Mouse (Mus musculus) heart, embryonic 11.5 days (tissue): Measurements from ENCODE around the gene Snx14. TPM values are rescaled to one million over a fixed set of nuclear protein-coding genes. Genes with fewer than 3 reads are reported as not detected.

Experiments used
- ATAC-seq: fragments of 200-750 bp; cut with Nextera tagmentation; replicated peaks from 2 replicates; pipeline ENCODE4 v1.8.0; 2017; ENCODE audit warnings: moderate library complexity; ENCODE audit not compliant: insufficient number of reproducible peaks, low FRiP score, low TSS enrichment
- H3K27ac ChIP-seq: fragments of 300-500 bp; sonication (generic); 2 replicates; pipeline ENCODE4 v1.5.1; 2014; ENCODE audit warnings: mild to moderate bottlenecking, low read depth, low read length
- H3K27me3 ChIP-seq: fragments of 300-500 bp; sonication (generic); 2 replicates; pipeline ENCODE4 v1.6.1; 2014; ENCODE audit warnings: mild to moderate bottlenecking, low read length, mixed read lengths; ENCODE audit not compliant: control insufficient read depth, insufficient read depth
- H3K36me3 ChIP-seq: fragments of 300-500 bp; sonication (generic); 2 replicates; pipeline ENCODE4 v1.6.1; 2014; ENCODE audit warnings: mild to moderate bottlenecking, low read length, moderate library complexity, mixed read lengths; ENCODE audit not compliant: control insufficient read depth, insufficient read depth
- H3K4me1 ChIP-seq: fragments of 300-500 bp; sonication (generic); 2 replicates; pipeline ENCODE4 v1.6.1; 2014; ENCODE audit warnings: low read length; ENCODE audit not compliant: control insufficient read depth, insufficient read depth
- H3K4me2 ChIP-seq: fragments of 300-500 bp; sonication (generic); 2 replicates; pipeline ENCODE4 v1.6.1; 2014; ENCODE audit warnings: mild to moderate bottlenecking, moderate library complexity
- H3K4me3 ChIP-seq: fragments of 300-500 bp; sonication (generic); 2 replicates; pipeline ENCODE4 v1.5.1; 2014; ENCODE audit warnings: low read depth, low read length
- H3K9ac ChIP-seq: fragments of 300-500 bp; sonication (generic); 2 replicates; pipeline ENCODE4 v1.6.1; 2014; ENCODE audit warnings: mild to moderate bottlenecking, low read depth, low read length, moderate library complexity
- H3K9me3 ChIP-seq: fragments of 300-500 bp; sonication (generic); replicated peaks from 2 replicates; pipeline ENCODE4 v1.6.1; 2016; ENCODE audit warnings: low read length; ENCODE audit not compliant: control insufficient read depth
- WGBS: fragments of 180-500 bp; shearing (Covaris S2); extraction: QIAGEN DNeasy Blood & Tissue Kit; methylation state at CpG from one replicate; pipeline ENCODE4 v1.1.7; 2014; ENCODE audit not compliant: insufficient replicate concordance; 5-methylcytosine and 5-hydroxymethylcytosine counted together
- polyA plus RNA-seq: library from polyadenylated mRNA; unstranded; fragments of >200 nt; fragmentation: Nextera tagmentation; extraction: Ambion mirVana; gene quantifications from 2 replicates; pipeline ENCODE4 v1.2.1, GENCODE M21; 2014

The Snx14 gene
- polyA plus RNA-seq, 1 experiment from 2014 or later = 28.9 TPM

- 73% methylated on average over 2 of the region's 2 CpGs for WGBS
- Histone ChIP-seq H3K4me3 (no peak overlapping the region), H3K4me1 (no peaks in the 10 kb centered on the region), H3K27ac (no peak overlapping the region), H3K27me3 (no peaks in the 10 kb centered on the region), H3K9me3 (no peaks in the 10 kb centered on the region), H3K9ac (no peak overlapping the region), H3K4me2 (no peak overlapping the region), H3K36me3 (0 out of 2 replicates have a peak, but pooled peaks cover 7% of the 10 kb centered on the region)
- ATAC-seq = no peak
Measured at GRCm38 (mm10) chr9:88409978-88410377, 28.8 kb downstream of the Snx14 start.

GRCm38 (mm10) chr9:88404515-88404914 lies 34.2 kb downstream of the Snx14 start:
- H3K4me1 ChIP-seq = no peaks in the 10 kb centered on the region
- H3K27ac ChIP-seq = no peak overlapping the region
- H3K9me3 ChIP-seq = no peaks in the 10 kb centered on the region
- ATAC-seq = no peak
- H3K4me3 ChIP-seq = no peak overlapping the region
- 68% methylated on average over 6 of the region's 6 CpGs for WGBS
- no peaks in the 10 kb centered on the region for H3K27me3 ChIP-seq
- H3K9ac ChIP-seq = no peak overlapping the region
- peaks cover 13% of the 10 kb centered on the region; the same call in 1 of the 2 replicates for H3K36me3 ChIP-seq
- no peak overlapping the region for H3K4me2 ChIP-seq

DNA sequence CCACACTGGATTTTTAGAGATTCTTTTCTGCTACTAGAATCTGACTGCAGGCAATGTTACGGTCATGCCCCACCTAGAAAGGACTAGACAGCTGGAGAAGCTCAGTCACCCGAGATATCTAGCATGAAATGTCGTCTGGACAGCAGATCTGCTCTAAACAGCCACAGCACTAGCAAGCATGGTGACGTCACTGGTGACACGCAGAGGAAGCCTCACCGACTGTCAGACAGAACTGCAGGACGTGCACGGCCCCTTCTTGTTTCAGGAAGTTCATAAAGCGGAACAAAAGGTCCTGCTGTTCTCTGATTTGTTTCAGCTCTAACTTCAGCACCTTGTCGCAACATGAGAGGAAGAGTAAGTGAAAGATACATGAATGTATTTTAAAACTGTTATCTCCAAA lies 34.7 kb downstream of the Snx14 start:
- Histone ChIP-seq H3K36me3 (peaks cover 10% of the 10 kb centered on the region; the same call in 1 of the 2 replicates), H3K27me3 (no peaks in the 10 kb centered on the region), H3K27ac (no peak overlapping the region), H3K4me2 (no peak overlapping the region), H3K4me3 (no peak overlapping the region), H3K9ac (no peak overlapping the region), H3K4me1 (no peaks in the 10 kb centered on the region), H3K9me3 (no peaks in the 10 kb centered on the region)
- ATAC-seq = no peak
- WGBS = 56% methylated on average over 10 of the region's 10 CpGs

- Histone ChIP-seq H3K27ac (no peak overlapping the region), H3K9me3 (no peaks in the 10 kb centered on the region), H3K4me2 (no peak overlapping the region), H3K36me3 (peaks cover 25% of the 10 kb centered on the region), H3K4me3 (no peak overlapping the region), H3K9ac (no peak overlapping the region), H3K4me1 (no peaks in the 10 kb centered on the region), H3K27me3 (no peaks in the 10 kb centered on the region)
- ATAC-seq = no peak
- 82% methylated on average over 1 of the region's 1 CpGs for WGBS
Measured at GRCm38 (mm10) chr9:88398461-88398860, 40.3 kb downstream of the Snx14 start.

- 86% methylated on average over 8 of the region's 8 CpGs for WGBS
- H3K27ac ChIP-seq = no peak overlapping the region
- H3K36me3 ChIP-seq = peaks cover 22% of the 10 kb centered on the region
Measured at GRCm38 (mm10) chr9:88394852-88395251, 43.9 kb downstream of the Snx14 start.

GRCm38 (mm10) chr9:88388826-88389225 lies 49.9 kb downstream of the Snx14 start:
- no peaks in the 10 kb centered on the region for H3K4me1 ChIP-seq
- H3K4me3 ChIP-seq = no peak overlapping the region
- ATAC-seq = no peak
- H3K9me3 ChIP-seq = no peaks in the 10 kb centered on the region
- no peak overlapping the region for H3K9ac ChIP-seq
- WGBS = 86% methylated on average over 5 of the region's 5 CpGs
- no peaks in the 10 kb centered on the region for H3K27me3 ChIP-seq
- H3K27ac ChIP-seq = no peak overlapping the region
- H3K36me3 ChIP-seq = peaks cover 10% of the 10 kb centered on the region
- H3K4me2 ChIP-seq = no peak overlapping the region

More at GRCm38 (mm10) chr9:88394852-88395251, 43.9 kb downstream of the Snx14 start:
- Histone ChIP-seq H3K27me3 (no peaks in the 10 kb centered on the region), H3K4me1 (no peaks in the 10 kb centered on the region), H3K9ac (no peak overlapping the region), H3K4me2 (no peak overlapping the region), H3K4me3 (no peak overlapping the region), H3K9me3 (no peaks in the 10 kb centered on the region)
- no peak for ATAC-seq

- Histone ChIP-seq H3K36me3 (no peaks in the 10 kb centered on the region), H3K9me3 (no peaks in the 10 kb centered on the region), H3K4me3 (no peak overlapping the region), H3K27me3 (no peaks in the 10 kb centered on the region), H3K9ac (no peak overlapping the region), H3K27ac (no peak overlapping the region), H3K4me1 (no peaks in the 10 kb centered on the region), H3K4me2 (no peak overlapping the region)
- 81% methylated on average over 1 of the region's 1 CpGs for WGBS
- ATAC-seq = no peak
Measured at GRCm38 (mm10) chr9:88380542-88380941, 58.2 kb downstream of the Snx14 start.

DNA sequence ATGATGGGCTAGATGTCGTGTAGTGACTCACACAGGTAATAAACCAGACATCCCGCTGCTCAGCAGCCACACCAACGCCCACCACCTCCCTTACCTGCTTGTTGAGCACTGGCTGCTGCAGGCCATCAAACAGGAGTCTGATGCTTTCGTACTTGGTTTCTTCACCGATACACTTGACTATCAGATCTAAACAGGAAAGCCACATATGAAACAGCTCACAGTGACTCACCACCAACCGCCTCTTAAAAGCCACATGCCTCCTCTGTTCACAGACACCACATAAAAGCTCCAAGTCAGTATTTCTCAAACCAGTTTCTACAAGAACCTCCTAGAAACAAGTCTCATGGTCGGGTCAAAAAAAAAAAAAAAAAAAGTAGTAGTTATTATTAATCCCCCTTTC lies 58.7 kb downstream of the Snx14 start:
- Histone ChIP-seq H3K27me3 (no peaks in the 10 kb centered on the region), H3K9me3 (no peaks in the 10 kb centered on the region), H3K4me1 (no peaks in the 10 kb centered on the region), H3K9ac (no peak overlapping the region), H3K4me3 (no peak overlapping the region), H3K27ac (no peak overlapping the region), H3K4me2 (no peak overlapping the region), H3K36me3 (no peaks in the 10 kb centered on the region)
- 69% methylated on average over 7 of the region's 7 CpGs for WGBS
- no peak for ATAC-seq

DNA sequence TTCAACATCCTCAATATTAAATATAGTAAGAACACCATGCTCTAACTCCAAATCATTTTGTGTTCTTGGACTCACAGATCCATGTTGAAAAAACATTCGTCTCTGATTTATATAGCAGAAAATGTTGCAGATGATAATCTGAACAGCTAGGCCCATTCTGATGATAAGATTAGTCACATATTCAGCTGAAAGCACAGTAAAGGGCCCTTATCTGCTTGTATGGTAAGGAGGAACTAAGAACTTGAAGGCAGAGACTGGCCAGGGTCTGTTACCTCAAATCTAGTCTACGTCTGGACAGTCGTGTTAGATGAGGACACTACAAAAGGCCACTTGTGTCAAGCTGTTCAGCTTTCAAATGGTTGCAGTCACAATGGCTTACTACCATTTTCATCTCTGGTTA lies 59.7 kb downstream of the Snx14 start:
- no peak overlapping the region for H3K9ac ChIP-seq
- H3K36me3 ChIP-seq = 0 out of 2 replicates have a peak, but pooled peaks cover 3% of the 10 kb centered on the region
- no peak overlapping the region for H3K4me3 ChIP-seq
- 72% methylated on average over 3 of the region's 3 CpGs for WGBS
- no peak overlapping the region for H3K4me2 ChIP-seq
- H3K27ac ChIP-seq = no peak overlapping the region
- no peaks in the 10 kb centered on the region for H3K4me1 ChIP-seq
- no peaks in the 10 kb centered on the region for H3K27me3 ChIP-seq
- no peak for ATAC-seq
- no peaks in the 10 kb centered on the region for H3K9me3 ChIP-seq
